Mouse (Mus musculus): ENCODE results near the gene Usp27x.

Gene Usp27x

GRCm38 (mm10) chrX:7375716-7376480, at the start of gene Usp27x:
Gene Usp27x (minus strand): TSS chrX:7375830.
- peak; percentile 79 for DNase-seq (ENCODE audit: low read depth, low spot score)

- peak; percentile 73 for DNase-seq (ENCODE audit: low read depth, low spot score)
These were observed 47.1 kb upstream of the Usp27x start for GRCm38 (mm10) chrX:7422691-7423111.

GRCm38 (mm10) chrX:7422166-7422565, 46.5 kb upstream of the Usp27x start:
- DNase-seq (ENCODE audit: low read depth, low spot score), result no peak

- peak; percentile 84 for DNase-seq (ENCODE audit: low read depth, low spot score)
These were observed 45.4 kb upstream of the Usp27x start for GRCm38 (mm10) chrX:7421016-7421415.

- DNase-seq (ENCODE audit: low read depth, low spot score), result no peak
These were observed 40.7 kb upstream of the Usp27x start for GRCm38 (mm10) chrX:7416178-7416871.

- DNase-seq (ENCODE audit: low read depth, low spot score), result no peak
These were observed 39.7 kb upstream of the Usp27x start for GRCm38 (mm10) chrX:7415308-7415707.

- no peak for DNase-seq (ENCODE audit: low read depth, low spot score)
These were observed 36.8 kb upstream of the Usp27x start for GRCm38 (mm10) chrX:7412239-7413033.

GRCm38 (mm10) chrX:7376586-7376985, 956 bp upstream of the Usp27x start:
- no peak for DNase-seq (ENCODE audit: low read depth, low spot score)

- no peak for DNase-seq (ENCODE audit: low read depth, low spot score)
These were observed 311 bp downstream of the Usp27x start for GRCm38 (mm10) chrX:7375322-7375715.

- DNase-seq (ENCODE audit: low read depth, low spot score), result peak; percentile 24
These were observed 50.2 kb downstream of the Usp27x start for GRCm38 (mm10) chrX:7325455-7325854.

GRCm38 (mm10) chrX:7322288-7322687, 53.3 kb downstream of the Usp27x start:
- DNase-seq (ENCODE audit: low read depth, low spot score), result peak; percentile 39

All from ES-CJ7 (cell line).